Mouse (Mus musculus): ENCODE data around the gene Pdap1. TPM values are rescaled to one million over a fixed set of nuclear protein-coding genes. Genes with fewer than 3 reads are reported as not detected.
A peak's percentile ranks its signal among the peaks of the same experiment; 100 is the strongest.
"Not testable (repeated sequence)": the region's sequence is repeated elsewhere in the genome, so short reads cannot be mapped to it uniquely, and the experiment has no call there.

The Pdap1 gene
- polyA plus RNA-seq, 1 experiment: 101 TPM

- DNase-seq (ENCODE audit: extremely low spot score in 1 of 2, low spot score in 1 of 2): no peak
These were observed 19.1 kb downstream of the Pdap1 start for GRCm38 (mm10) chr5:145120921-145121320.

DNA sequence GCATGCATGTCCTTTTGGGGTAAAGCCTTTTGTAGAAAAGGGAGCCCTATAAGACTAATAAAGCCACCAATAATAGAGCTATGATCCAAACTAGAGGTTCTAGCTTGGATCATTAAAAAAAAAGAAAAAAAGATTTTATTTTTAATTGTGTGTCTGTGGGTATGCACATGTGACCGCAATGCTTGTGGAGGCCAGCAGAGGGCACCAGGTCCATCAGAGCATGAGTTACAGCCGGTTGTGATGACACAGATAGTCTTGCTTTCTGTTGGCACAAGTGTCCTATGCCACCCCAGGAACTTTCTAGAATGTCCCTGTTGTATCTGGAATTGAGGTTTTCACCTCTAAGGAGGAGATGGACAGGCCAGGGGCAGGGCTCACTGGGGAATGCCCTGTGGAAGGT lies 20.7 kb downstream of the Pdap1 start:
- no peak for DNase-seq (ENCODE audit: extremely low spot score in 1 of 2, low spot score in 1 of 2)

- DNase-seq (ENCODE audit: extremely low spot score in 1 of 2, low spot score in 1 of 2): no peak
These were observed 21.6 kb downstream of the Pdap1 start for GRCm38 (mm10) chr5:145118461-145118860.

DNA sequence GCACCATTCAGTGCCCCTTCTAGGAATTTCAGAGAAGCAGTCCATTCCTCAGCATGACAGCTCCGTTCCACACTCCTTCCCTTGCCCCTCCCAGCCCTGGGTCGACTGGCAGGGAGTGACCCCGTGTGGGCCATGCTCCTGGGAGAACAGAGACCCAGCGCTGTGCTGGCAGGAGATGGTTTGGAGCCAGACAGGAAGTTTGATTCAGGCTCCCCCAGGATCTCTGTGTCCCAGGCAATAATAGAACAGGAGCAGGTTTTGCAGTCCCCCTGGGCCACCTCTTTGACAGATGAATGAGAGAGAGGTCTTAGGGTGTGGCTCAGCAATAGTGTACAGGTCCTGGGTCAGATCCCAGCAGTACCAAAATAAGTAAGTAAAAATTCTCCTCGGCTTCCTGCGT lies 22.0 kb downstream of the Pdap1 start:
- DNase-seq (ENCODE audit: extremely low spot score in 1 of 2, low spot score in 1 of 2): no peak

GRCm38 (mm10) chr5:145116916-145117315 lies 23.1 kb downstream of the Pdap1 start:
- peak in 1 of 2 experiments; percentile 62 for DNase-seq (ENCODE audit: extremely low spot score in 1 of 2, low spot score in 1 of 2)

GRCm38 (mm10) chr5:145116316-145116715 lies 23.7 kb downstream of the Pdap1 start:
- no peak for DNase-seq (ENCODE audit: extremely low spot score in 1 of 2, low spot score in 1 of 2)

DNA sequence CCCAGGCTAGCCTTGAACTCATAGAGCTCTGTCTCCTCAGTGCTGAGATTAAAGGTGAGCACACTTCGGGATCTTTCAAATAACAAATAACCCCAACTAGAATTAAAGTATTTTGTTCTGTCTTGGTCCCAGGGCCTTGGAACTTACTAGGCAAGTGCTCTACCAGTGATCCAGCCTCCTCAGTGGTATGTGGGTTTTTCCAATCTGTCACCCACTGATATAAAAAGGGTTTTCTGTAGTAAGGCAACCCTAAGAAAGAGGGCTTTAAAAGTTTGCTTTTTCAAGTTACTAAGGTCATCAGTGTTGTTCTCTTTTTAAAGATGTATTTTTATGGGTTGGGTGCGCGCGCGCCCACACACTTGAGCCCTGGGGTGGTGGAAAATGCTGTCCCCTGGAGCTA lies 24.3 kb downstream of the Pdap1 start:
- DNase-seq (ENCODE audit: extremely low spot score in 1 of 2, low spot score in 1 of 2): no peak

DNA sequence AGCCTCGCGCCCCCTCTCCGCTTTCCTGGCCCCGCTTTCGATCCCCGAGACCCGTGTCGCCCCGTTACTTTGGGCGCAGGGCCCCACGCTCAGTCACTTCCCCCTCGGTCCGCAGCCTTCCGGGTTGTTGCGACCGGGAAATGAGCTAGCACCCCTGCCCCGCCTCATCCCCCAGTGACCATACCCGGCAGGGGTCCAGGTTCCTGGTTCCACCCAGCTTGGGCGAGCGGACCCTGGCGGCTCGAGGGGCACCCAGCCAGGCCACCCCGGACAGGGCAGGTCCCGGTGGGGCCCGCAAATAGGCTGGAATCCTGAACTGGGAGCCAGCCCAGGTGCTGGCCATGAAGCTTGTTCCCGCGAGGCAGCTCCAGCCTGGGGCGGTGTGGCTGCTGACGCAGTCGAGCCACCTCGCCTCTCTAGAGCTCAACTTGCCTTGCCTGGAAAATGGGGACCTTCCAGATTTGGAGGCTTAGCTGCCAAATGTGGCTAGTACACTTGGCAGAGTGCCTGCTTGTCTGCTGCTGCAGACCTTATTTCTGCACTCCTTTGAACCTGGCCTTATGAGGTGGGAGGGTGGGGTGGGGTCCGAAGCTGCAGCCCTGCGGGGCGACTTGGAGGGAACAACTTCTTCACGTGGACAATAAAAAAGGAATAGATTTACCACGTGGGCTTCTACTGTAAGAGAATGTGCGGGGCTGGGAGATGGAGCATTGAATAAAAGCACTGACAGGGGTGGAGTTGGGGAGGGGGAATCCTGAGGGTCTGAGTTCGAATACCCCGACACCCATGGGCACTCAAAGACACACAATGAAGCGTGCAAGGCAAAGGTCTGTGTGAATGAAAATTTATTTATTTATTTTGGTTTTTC lies 25.2 kb downstream of the Pdap1 start:
- no peak for DNase-seq (ENCODE audit: extremely low spot score in 1 of 2, low spot score in 1 of 2)

- no peak for DNase-seq (ENCODE audit: extremely low spot score in 1 of 2, low spot score in 1 of 2)
These were observed 25.9 kb downstream of the Pdap1 start, which contains the start of gene Arpc1b for GRCm38 (mm10) chr5:145114071-145114605. Gene Arpc1b, plus strand, starts transcription at chr5:145114215.

DNA sequence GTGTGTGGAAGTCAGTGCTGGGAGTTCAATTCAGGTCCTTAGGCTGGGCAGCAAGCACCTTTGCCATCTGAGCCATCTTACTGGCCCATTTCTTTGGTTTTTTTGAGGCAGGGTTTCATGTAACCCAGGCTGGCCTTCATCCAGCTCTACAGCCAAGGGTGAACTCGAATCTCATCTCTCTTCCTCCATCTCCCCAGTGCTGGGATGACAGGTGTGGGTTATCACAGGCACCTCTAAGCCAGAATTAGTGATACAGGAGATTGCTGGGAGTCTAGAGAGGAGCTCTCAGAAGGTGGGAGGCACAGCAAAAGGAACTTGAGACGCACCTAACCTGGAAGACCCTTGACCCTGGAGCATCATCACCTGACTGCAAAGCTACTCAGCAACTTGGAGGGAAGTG lies 26.6 kb downstream of the Pdap1 start:
- DNase-seq (ENCODE audit: extremely low spot score in 1 of 2, low spot score in 1 of 2): no peak

DNA sequence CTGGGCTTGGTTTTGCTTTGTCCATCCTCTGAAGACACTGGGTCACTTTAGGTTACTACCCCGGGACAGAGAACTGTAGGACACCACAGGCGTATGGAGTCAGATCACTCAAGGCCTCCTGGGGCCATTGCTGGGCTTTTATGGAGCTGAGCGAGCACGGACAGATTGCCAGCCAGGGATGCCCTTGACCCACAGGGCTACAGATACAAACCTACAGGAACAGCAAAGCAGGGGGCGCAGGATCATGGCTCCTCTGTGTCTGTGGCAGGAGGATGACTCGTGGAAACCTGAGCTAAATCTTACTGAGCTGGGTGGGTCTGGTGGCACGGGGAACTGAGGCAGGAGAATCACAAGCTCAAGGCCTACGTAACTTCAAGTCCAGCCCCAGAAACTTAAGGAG lies 27.5 kb downstream of the Pdap1 start:
- no peak for DNase-seq (ENCODE audit: extremely low spot score in 1 of 2, low spot score in 1 of 2)

DNA sequence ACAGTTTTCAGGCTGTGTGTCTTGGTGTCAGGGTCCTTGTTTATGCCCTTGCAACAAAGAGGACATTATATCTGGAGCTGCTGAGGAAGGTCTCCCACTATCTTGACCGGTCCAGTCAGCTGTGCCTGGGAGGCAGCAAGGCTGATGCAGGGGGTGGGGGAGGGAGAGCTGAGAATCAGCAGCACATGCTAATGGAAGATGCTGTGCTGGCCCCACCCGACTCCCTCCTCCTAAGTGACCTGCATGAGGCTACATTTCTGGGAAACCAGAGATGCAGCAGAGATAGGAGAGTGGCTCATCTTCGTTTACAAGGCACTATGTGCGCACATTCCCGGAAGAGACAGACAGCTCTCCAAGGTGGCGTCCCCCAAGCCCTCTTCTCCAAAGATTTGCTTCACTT lies 29.6 kb downstream of the Pdap1 start:
- DNase-seq (ENCODE audit: extremely low spot score in 1 of 2, low spot score in 1 of 2): no peak

DNA sequence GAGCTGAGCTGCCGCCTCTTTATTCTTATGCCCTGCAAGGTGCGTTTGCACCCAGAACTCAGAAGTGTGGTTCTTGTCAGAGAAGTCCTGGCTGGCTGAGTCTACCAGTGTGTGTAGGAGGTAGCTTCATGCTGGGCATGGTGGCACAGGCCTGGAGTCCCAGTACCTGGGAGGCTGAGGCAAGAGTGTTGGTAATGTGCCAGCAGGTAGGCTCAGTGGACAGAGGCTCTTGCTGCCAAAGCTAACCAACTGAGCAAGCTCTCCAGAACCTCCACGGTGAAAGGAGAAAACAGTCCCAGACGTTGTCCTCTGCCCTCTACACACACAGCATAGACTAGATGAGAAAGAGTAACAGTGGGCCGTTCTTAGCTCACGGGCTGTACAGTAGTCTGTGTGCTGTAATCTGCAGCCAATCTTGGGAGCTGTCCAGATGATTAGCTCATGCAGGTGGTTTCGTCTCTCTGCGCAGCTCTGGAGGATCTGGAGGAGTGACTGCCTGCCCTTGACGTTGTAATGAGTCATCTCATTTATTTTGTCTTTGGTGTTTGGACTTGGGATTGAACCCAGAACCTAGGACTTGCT lies 34.3 kb downstream of the Pdap1 start:
- no peak for DNase-seq (ENCODE audit: extremely low spot score in 1 of 2, low spot score in 1 of 2)

DNA sequence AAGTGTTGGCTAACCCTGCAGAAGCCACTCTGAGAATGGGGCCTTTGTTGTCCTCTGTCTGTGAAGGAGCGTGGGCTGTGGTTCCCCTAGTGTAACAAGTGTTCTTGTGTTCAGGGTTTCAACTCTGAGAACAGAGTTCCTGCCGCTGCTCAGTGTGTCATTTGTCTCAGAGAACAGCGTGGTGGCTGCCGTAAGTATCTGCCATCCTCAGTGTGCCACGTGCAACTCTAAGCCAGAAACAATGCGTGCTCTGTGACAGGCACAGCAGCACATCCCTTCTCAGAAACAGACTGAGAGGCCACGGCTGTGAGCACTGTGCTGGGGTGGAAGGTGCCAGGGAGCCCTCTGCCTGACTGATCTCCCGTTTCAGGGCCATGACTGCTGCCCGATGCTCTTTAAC lies 35.7 kb downstream of the Pdap1 start:
- DNase-seq (ENCODE audit: extremely low spot score in 1 of 2, low spot score in 1 of 2): peak in 1 of 2 experiments; percentile 37

- DNase-seq (ENCODE audit: extremely low spot score in 1 of 2, low spot score in 1 of 2): peak in 1 of 2 experiments; percentile 58
These were observed 37.3 kb downstream of the Pdap1 start for GRCm38 (mm10) chr5:145102706-145103105.

DNA sequence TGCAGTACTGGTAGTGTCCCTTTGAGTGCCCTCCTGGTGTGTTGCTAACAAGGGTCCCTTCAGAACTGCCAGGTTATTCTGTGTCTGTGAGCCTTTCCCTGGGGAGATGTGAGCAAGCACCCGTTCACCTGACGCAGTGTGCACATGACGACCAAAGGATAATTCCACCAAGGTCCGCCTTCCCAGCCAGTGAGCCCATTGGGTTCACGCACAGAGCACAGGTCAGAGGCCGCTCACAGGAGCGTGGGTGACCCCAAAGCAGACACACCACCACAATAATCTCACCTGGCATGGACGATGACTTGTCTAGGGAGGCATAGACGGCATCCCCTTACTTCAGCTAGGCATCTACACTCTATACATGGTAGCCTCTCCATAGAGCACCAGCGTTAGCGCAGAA lies 38.6 kb downstream of the Pdap1 start:
- not testable (repeated sequence) for DNase-seq (ENCODE audit: extremely low spot score in 1 of 2, low spot score in 1 of 2)

GRCm38 (mm10) chr5:145100960-145101359 lies 39.1 kb downstream of the Pdap1 start:
- no peak for DNase-seq (ENCODE audit: extremely low spot score in 1 of 2, low spot score in 1 of 2)

GRCm38 (mm10) chr5:145098340-145098821 lies 41.7 kb downstream of the Pdap1 start:
- DNase-seq (ENCODE audit: extremely low spot score in 1 of 2, low spot score in 1 of 2): no peak

GRCm38 (mm10) chr5:145096195-145096594 lies 43.8 kb downstream of the Pdap1 start:
- no peak for DNase-seq (ENCODE audit: extremely low spot score in 1 of 2, low spot score in 1 of 2)

DNA sequence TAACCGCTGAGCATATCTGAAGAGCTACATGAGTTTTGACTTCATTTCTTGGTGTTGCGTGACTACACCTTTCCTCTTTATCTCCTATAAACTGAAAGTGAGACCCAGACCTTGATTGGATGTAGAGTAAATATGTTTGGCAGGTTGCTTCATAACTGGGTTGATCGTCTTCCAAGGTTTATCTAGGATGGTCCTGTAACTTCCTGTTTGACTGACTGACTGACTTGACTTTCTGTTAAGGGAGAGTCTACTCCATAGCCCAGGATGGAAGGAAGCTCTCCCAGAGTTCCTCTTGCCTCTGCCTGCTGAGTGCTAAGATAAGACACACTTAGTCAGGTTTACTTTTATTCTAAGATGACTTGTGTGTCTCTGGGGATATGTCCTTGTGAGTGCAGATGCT lies 50.2 kb downstream of the Pdap1 start:
- DNase-seq (ENCODE audit: extremely low spot score in 1 of 2, low spot score in 1 of 2): no peak

GRCm38 (mm10) chr5:145088186-145088585 lies 51.9 kb downstream of the Pdap1 start:
- DNase-seq (ENCODE audit: extremely low spot score in 1 of 2, low spot score in 1 of 2): no peak

GRCm38 (mm10) chr5:145084822-145085221 lies 55.2 kb downstream of the Pdap1 start:
- DNase-seq (ENCODE audit: extremely low spot score in 1 of 2, low spot score in 1 of 2): no peak

Data from frontal cortex, adult 2 months (tissue).